8 mouse cellular contexts compared by ENCODE assay signal in the genomic region with DNA sequence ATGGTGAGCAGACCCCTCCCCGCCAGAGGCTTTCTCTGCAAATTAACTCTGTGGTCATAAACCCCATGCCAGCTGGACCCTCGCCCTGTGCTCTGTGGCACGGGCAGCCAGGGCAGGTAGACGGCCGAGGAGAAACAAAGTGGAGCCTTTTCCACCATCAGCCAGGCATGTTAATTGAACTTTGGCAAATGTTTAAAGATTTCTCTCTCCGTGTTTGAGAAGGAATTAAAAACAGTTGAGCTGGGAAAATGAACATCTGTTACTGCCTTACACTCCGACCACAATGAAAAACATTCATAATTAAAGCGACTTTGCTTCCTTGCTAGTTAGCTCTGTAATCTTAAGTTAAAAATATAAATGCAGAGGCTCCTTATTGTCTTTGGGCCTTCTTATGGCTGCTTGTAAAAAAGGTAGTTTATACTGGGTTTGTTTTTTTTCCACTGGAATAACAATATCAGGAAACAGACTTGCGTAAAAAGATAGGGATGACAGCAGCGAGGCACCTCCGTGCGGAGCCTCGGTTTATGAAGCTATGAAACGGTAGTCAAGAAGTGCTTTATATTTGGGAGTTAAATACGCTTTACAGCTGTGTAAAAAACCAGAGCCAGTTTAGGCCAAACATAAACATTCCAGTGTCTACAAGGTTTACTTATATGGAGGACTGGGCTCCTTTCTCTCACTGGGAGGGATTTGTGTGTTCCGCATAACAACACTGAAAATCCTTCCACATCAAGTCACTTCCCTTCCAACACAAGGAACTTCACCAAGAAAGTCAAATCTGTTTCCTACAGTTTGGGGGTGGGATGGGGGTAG.
DNase-seq lines count a peak whose midpoint lies in the region; ATAC-seq and TF ChIP-seq lines count a peak whose summit lies in the region.

No protein-coding gene starts in this region.

- no peak overlapping the region for H3K4me2 ChIP-seq in heart, embryonic 15.5 days
- 0 out of 2 replicates have a peak overlapping the region, but pooled peaks have one; percentile 15 for H3K4me2 ChIP-seq in lung, embryonic 14.5 days
- H3K4me2 ChIP-seq in forebrain, embryonic 14.5 days (ENCODE audit: low read length) = peak overlapping the region; percentile 34

- no peak for TF ChIP-seq CTCF in lung, embryonic 14.5 days (IDR thresholded peaks at IDR 0.05; ENCODE audit: low read depth)

- no peaks in the 10 kb centered on the region for H3K36me3 ChIP-seq in heart, embryonic 15.5 days
- H3K36me3 ChIP-seq in lung, embryonic 14.5 days (ENCODE audit: insufficient read depth) = no peaks in the 10 kb centered on the region
- no peaks in the 10 kb centered on the region for H3K36me3 ChIP-seq in forebrain, embryonic 14.5 days (ENCODE audit: control insufficient read depth, insufficient read depth, low read length)

- peaks cover 42% of the 10 kb centered on the region for H3K4me1 ChIP-seq in heart, embryonic 15.5 days (replicated peaks)
- H3K4me1 ChIP-seq in lung, embryonic 14.5 days (ENCODE audit: insufficient read depth) = peaks cover 15% of the 10 kb centered on the region
- peaks cover 33% of the 10 kb centered on the region for H3K4me1 ChIP-seq in forebrain, embryonic 14.5 days (ENCODE audit: control insufficient read depth, insufficient read depth, low read length)

- H3K27me3 ChIP-seq in heart, embryonic 15.5 days = no peaks in the 10 kb centered on the region
- H3K27me3 ChIP-seq in lung, embryonic 14.5 days (ENCODE audit: insufficient read depth, low read length) = no peaks in the 10 kb centered on the region
- no peaks in the 10 kb centered on the region for H3K27me3 ChIP-seq in forebrain, embryonic 14.5 days (replicated peaks; ENCODE audit: control insufficient read depth, insufficient read depth, low read length)

- peak; percentile 6; the same call in 1 of the 2 replicates for ATAC-seq in heart, embryonic 15.5 days (replicated peaks; ENCODE audit: insufficient number of reproducible peaks, insufficient read depth, low FRiP score, low read depth)
- no peak; the same call in 1 of the 2 replicates for ATAC-seq in lung, embryonic 14.5 days (ENCODE audit: insufficient read depth)
- peak; percentile 77 for ATAC-seq in forebrain, embryonic 14.5 days
- ATAC-seq in monocyte, adult 5-6 weeks (replicated peaks; ENCODE audit: insufficient number of reproducible peaks, low FRiP score, low TSS enrichment, poor library complexity, severe bottlenecking) = no peak

- no peak overlapping the region for H3K9ac ChIP-seq in heart, embryonic 15.5 days
- no peak overlapping the region for H3K9ac ChIP-seq in lung, embryonic 14.5 days
- no peak overlapping the region for H3K9ac ChIP-seq in forebrain, embryonic 14.5 days (ENCODE audit: low read length)

- peak overlapping the region; percentile 75 for H3K27ac ChIP-seq in heart, embryonic 15.5 days
- H3K27ac ChIP-seq in lung, embryonic 14.5 days (ENCODE audit: low read depth) = peak overlapping the region; percentile 46
- peak overlapping the region; percentile 62; the same call in 1 of the 2 replicates for H3K27ac ChIP-seq in forebrain, embryonic 14.5 days (ENCODE audit: low read depth, low read length)

- H3K9me3 ChIP-seq in heart, embryonic 15.5 days (replicated peaks) = no peaks in the 10 kb centered on the region
- H3K9me3 ChIP-seq in lung, embryonic 14.5 days (ENCODE audit: low read depth, low read length) = no peaks in the 10 kb centered on the region
- H3K9me3 ChIP-seq in forebrain, embryonic 14.5 days (replicated peaks; ENCODE audit: control insufficient read depth, low read length) = no peaks in the 10 kb centered on the region

- no peak for DNase-seq in heart, adult 9 months (ENCODE audit: low spot score in 2 of 2)
- DNase-seq in lung, embryonic 14.5 days = peak; percentile 64
- DNase-seq in lung, adult 18-20 months = no peak
- peak; percentile 83 for DNase-seq in forebrain, embryonic 14.5 days (ENCODE audit: low spot score)
- DNase-seq in lung, postnatal 4 days = peak; percentile 24 to 54
- no peak for DNase-seq in ovary, postnatal 10 days (ENCODE audit: low spot score)

- 54% methylated on average over 16 of the region's 16 CpGs for WGBS in heart, embryonic 15.5 days
- WGBS in lung, embryonic 14.5 days = 38% methylated on average over 16 of the region's 16 CpGs
- 41% methylated on average over 16 of the region's 16 CpGs for WGBS in forebrain, embryonic 14.5 days

- H3K4me3 ChIP-seq in heart, embryonic 15.5 days = no peak overlapping the region
- no peak overlapping the region for H3K4me3 ChIP-seq in lung, embryonic 14.5 days (ENCODE audit: low read depth, low read length)
- H3K4me3 ChIP-seq in forebrain, embryonic 14.5 days (ENCODE audit: low read depth, low read length) = no peak overlapping the region

Comparison
In these comparisons a context has a peak if more than half of its experiments do, and no peak if none do; other contexts are left out.
1. DNase-seq: peak in lung, embryonic 14.5 days (single experiment), forebrain, embryonic 14.5 days (single experiment) and lung, postnatal 4 days (2 of 2); none in heart, adult 9 months (0 of 2), lung, adult 18-20 months (0 of 2) and ovary, postnatal 10 days (single experiment).
2. ATAC-seq: peak in heart, embryonic 15.5 days (single experiment) and forebrain, embryonic 14.5 days (single experiment); none in lung, embryonic 14.5 days (single experiment) and monocyte, adult 5-6 weeks (single experiment).
3. Peak in every context shown above with its lines, with median percentiles within 50 percentile points of each other: H3K27ac ChIP-seq.